Mouse (Mus musculus): Measurements from ENCODE around the gene Lamtor1. TPM values are rescaled to one million over a fixed set of nuclear protein-coding genes. Genes with fewer than 3 reads are reported as not detected.
A peak's percentile ranks its signal among the peaks of the same experiment; 100 is the strongest.
"Not testable (repeated sequence)": the region's sequence is repeated elsewhere in the genome, so short reads cannot be mapped to it uniquely, and the experiment has no call there.

Gene Lamtor1
- total and polyA plus RNA-seq, 2 experiments from 2014 or later: 126 to 149 TPM

GRCm38 (mm10) chr7:101908367-101908766 is 2.7 kb downstream of the Lamtor1 start:
- no peak for DNase-seq (ENCODE audit: low spot score)
- H3K9ac ChIP-seq (replicated peaks; ENCODE audit: low read depth, low read length): peak overlapping the region; percentile 5; the same call in 1 of the 2 replicates
- H3K27ac ChIP-seq (ENCODE audit: low read depth): 0 out of 2 replicates have a peak overlapping the region, but pooled peaks have one; percentile 9
- no peaks in the 10 kb centered on the region for H3K9me3 ChIP-seq (replicated peaks; ENCODE audit: control insufficient read depth, low read length)
- WGBS: 53% methylated on average over 4 of the region's 4 CpGs
- H3K4me3 ChIP-seq (ENCODE audit: low read depth, low read length): no peak overlapping the region
- TF ChIP-seq CTCF (IDR thresholded peaks at IDR 0.05; ENCODE audit: low read depth) (no peak), EP300 (IDR thresholded peaks at IDR 0.05; ENCODE audit: low read depth) (no peak)
- no peak for ATAC-seq (ENCODE audit: insufficient read depth, low read depth)
- peaks cover 4% of the 10 kb centered on the region; the same call in 1 of the 2 replicates for H3K4me1 ChIP-seq (ENCODE audit: control insufficient read depth, insufficient read depth)
- H3K4me2 ChIP-seq (ENCODE audit: low read depth, low read length): no peak overlapping the region
- no peaks in the 10 kb centered on the region for H3K27me3 ChIP-seq (ENCODE audit: control insufficient read depth, insufficient read depth, low read length)
- peaks cover 39% of the 10 kb centered on the region for H3K36me3 ChIP-seq (replicated peaks; ENCODE audit: control insufficient read depth, insufficient read depth, low read length)

DNA sequence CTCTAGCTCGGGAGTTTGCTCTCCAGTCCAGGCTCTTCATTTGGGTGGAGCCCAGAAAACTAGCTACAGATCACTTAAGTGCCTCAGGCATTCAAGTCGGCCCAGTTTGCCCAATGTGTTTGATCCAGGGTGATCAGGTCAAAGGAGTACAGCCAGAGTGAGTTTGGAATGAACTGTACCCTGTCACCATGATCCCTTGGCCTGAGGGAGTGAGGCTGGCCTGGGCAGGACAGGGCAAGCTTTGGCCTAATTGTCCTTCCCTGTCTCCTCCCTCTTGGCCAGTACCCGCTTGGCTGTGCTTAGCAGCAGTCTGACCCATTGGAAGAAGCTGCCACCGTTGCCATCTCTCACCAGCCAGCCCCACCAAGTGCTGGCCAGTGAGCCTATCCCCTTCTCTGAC is 4.4 kb downstream of the Lamtor1 start:
- H3K9ac ChIP-seq (replicated peaks; ENCODE audit: low read depth, low read length): no peak overlapping the region
- DNase-seq (ENCODE audit: low spot score) (no peak), ATAC-seq (ENCODE audit: insufficient read depth, low read depth) (no peak)
- H3K4me3 ChIP-seq (ENCODE audit: low read depth, low read length): no peak overlapping the region
- no peaks in the 10 kb centered on the region for H3K9me3 ChIP-seq (replicated peaks; ENCODE audit: control insufficient read depth, low read length)
- WGBS: 89% methylated on average over 4 of the region's 4 CpGs
- TF ChIP-seq CTCF (IDR thresholded peaks at IDR 0.05; ENCODE audit: low read depth): no peak
- TF ChIP-seq EP300 (IDR thresholded peaks at IDR 0.05; ENCODE audit: low read depth): no peak
- H3K4me2 ChIP-seq (ENCODE audit: low read depth, low read length): no peak overlapping the region
- H3K27ac ChIP-seq (ENCODE audit: low read depth): no peak overlapping the region
- peaks cover 4% of the 10 kb centered on the region; the same call in 1 of the 2 replicates for H3K4me1 ChIP-seq (ENCODE audit: control insufficient read depth, insufficient read depth)
- peaks cover 45% of the 10 kb centered on the region for H3K36me3 ChIP-seq (replicated peaks; ENCODE audit: control insufficient read depth, insufficient read depth, low read length)
- no peaks in the 10 kb centered on the region for H3K27me3 ChIP-seq (ENCODE audit: control insufficient read depth, insufficient read depth, low read length)

- Histone ChIP-seq H3K4me1 (ENCODE audit: control insufficient read depth, insufficient read depth) (no peaks in the 10 kb centered on the region; the same call in 1 of the 2 replicates), H3K36me3 (replicated peaks; ENCODE audit: control insufficient read depth, insufficient read depth, low read length) (peaks cover 45% of the 10 kb centered on the region), H3K4me3 (ENCODE audit: low read depth, low read length) (no peak overlapping the region), H3K27me3 (ENCODE audit: control insufficient read depth, insufficient read depth, low read length) (no peaks in the 10 kb centered on the region), H3K4me2 (ENCODE audit: low read depth, low read length) (no peak overlapping the region), H3K27ac (ENCODE audit: low read depth) (no peak overlapping the region), H3K9ac (replicated peaks; ENCODE audit: low read depth, low read length) (no peak overlapping the region), H3K9me3 (replicated peaks; ENCODE audit: control insufficient read depth, low read length) (no peaks in the 10 kb centered on the region)
- ATAC-seq (ENCODE audit: insufficient read depth, low read depth): peak; percentile 9; the same call in 1 of the 2 replicates
- no peak for DNase-seq (ENCODE audit: low spot score)
- 62% methylated on average over 3 of the region's 3 CpGs for WGBS
- TF ChIP-seq EP300 (IDR thresholded peaks at IDR 0.05; ENCODE audit: low read depth) (no peak), CTCF (IDR thresholded peaks at IDR 0.05; ENCODE audit: low read depth) (peak; percentile 23; the same call in 1 of the 2 replicates)
These were observed 6.3 kb downstream of the Lamtor1 start for GRCm38 (mm10) chr7:101911982-101912381.

DNA sequence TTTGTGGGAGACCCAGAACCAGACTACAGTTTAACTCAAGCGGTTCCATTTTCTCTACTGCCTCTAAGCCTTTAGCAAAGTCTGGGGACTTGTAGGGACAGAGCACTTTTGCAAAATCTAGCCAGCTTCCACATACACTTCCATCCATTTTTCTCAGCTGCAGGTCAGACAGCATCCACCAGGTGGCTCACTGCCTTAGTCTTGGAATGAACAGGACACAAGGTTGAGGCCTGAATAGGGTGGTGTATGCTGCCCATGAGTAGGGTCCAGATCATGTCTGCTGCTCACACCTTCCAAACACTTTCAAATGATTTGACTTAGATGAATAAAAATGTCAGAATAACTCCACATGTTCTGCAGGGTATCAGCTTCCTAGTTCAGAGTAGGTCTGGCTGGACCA is 12.4 kb downstream of the Lamtor1 start:
- Histone ChIP-seq H3K36me3 (replicated peaks; ENCODE audit: control insufficient read depth, insufficient read depth, low read length) (peaks cover 9% of the 10 kb centered on the region), H3K27me3 (ENCODE audit: control insufficient read depth, insufficient read depth, low read length) (no peaks in the 10 kb centered on the region), H3K4me2 (ENCODE audit: low read depth, low read length) (no peak overlapping the region), H3K9ac (replicated peaks; ENCODE audit: low read depth, low read length) (no peak overlapping the region), H3K4me1 (ENCODE audit: control insufficient read depth, insufficient read depth) (no peaks in the 10 kb centered on the region), H3K27ac (ENCODE audit: low read depth) (no peak overlapping the region), H3K9me3 (replicated peaks; ENCODE audit: control insufficient read depth, low read length) (no peaks in the 10 kb centered on the region), H3K4me3 (ENCODE audit: low read depth, low read length) (no peak overlapping the region)
- ATAC-seq (ENCODE audit: insufficient read depth, low read depth): peak; percentile 47
- DNase-seq (ENCODE audit: low spot score): peak; percentile 62
- WGBS: 17% methylated on average over 1 of the region's 1 CpGs
- TF ChIP-seq EP300 (IDR thresholded peaks at IDR 0.05; ENCODE audit: low read depth): no peak
- TF ChIP-seq CTCF (IDR thresholded peaks at IDR 0.05; ENCODE audit: low read depth): peak; percentile 88

DNA sequence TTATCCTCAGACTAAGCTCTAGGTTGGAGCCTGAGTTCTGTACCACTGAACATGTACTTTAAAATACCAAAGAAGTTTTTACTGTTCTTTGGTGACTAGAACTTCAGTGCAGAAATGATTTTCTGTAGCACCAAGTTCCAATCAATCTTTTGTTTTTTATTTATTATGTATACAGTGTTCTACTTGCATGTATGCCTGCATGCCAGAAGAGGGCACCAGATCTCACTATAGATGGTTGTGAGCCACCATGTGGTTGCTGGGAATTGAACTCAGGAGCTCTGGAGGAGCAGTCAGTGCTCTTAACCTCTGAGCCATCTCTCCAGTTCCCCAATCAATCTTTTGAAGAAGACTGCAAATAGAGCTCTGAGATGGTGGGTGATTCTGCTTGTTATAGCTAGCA is 20.2 kb downstream of the Lamtor1 start:
- not testable (repeated sequence) for ATAC-seq (ENCODE audit: insufficient read depth, low read depth); H3K9me3 ChIP-seq (replicated peaks; ENCODE audit: control insufficient read depth, low read length); H3K36me3 ChIP-seq (replicated peaks; ENCODE audit: control insufficient read depth, insufficient read depth, low read length); H3K4me1 ChIP-seq (ENCODE audit: control insufficient read depth, insufficient read depth); H3K27ac ChIP-seq (ENCODE audit: low read depth); H3K4me2 ChIP-seq (ENCODE audit: low read depth, low read length); H3K27me3 ChIP-seq (ENCODE audit: control insufficient read depth, insufficient read depth, low read length); DNase-seq (ENCODE audit: low spot score); H3K9ac ChIP-seq (replicated peaks; ENCODE audit: low read depth, low read length); H3K4me3 ChIP-seq (ENCODE audit: low read depth, low read length)

- TF ChIP-seq EP300 (IDR thresholded peaks at IDR 0.05; ENCODE audit: low read depth) (no peak), CTCF (IDR thresholded peaks at IDR 0.05; ENCODE audit: low read depth) (no peak)
- H3K9me3 ChIP-seq (replicated peaks; ENCODE audit: control insufficient read depth, low read length): no peaks in the 10 kb centered on the region
- no peak overlapping the region for H3K27ac ChIP-seq (ENCODE audit: low read depth)
- H3K4me2 ChIP-seq (ENCODE audit: low read depth, low read length): no peak overlapping the region
- no peak overlapping the region for H3K4me3 ChIP-seq (ENCODE audit: low read depth, low read length)
- no peaks in the 10 kb centered on the region for H3K36me3 ChIP-seq (replicated peaks; ENCODE audit: control insufficient read depth, insufficient read depth, low read length)
- H3K9ac ChIP-seq (replicated peaks; ENCODE audit: low read depth, low read length): no peak overlapping the region
- 71% methylated on average over 3 of the region's 3 CpGs for WGBS
- peaks cover 5% of the 10 kb centered on the region for H3K4me1 ChIP-seq (ENCODE audit: control insufficient read depth, insufficient read depth)
- H3K27me3 ChIP-seq (ENCODE audit: control insufficient read depth, insufficient read depth, low read length): no peaks in the 10 kb centered on the region
- ATAC-seq (ENCODE audit: insufficient read depth, low read depth) (no peak), DNase-seq (ENCODE audit: low spot score) (no peak)
These were observed 22.4 kb downstream of the Lamtor1 start for GRCm38 (mm10) chr7:101928093-101928492.
